Mouse (Mus musculus): ENCODE data around the gene Gfpt2. TPM values are rescaled to one million over a fixed set of nuclear protein-coding genes. Genes with fewer than 3 reads are reported as not detected.

The Gfpt2 gene
- polyA plus RNA-seq, 1 experiment from 2014 or later: 4.6 TPM

- Histone ChIP-seq H3K36me3 (peaks cover 52% of the 10 kb centered on the region), H3K9ac (replicated peaks) (no peak overlapping the region)
- 0 out of 2 replicates have a peak, but pooled peaks have one; percentile 75 for ATAC-seq
Observed at GRCm38 (mm10) chr11:49869762-49870161, 75.8 kb downstream of the Gfpt2 start.

GRCm38 (mm10) chr11:49871914-49872313 lies 77.9 kb downstream of the Gfpt2 start:
- Histone ChIP-seq H3K4me3 (replicated peaks) (no peak overlapping the region), H3K36me3 (peaks cover 55% of the 10 kb centered on the region), H3K9ac (replicated peaks) (no peak overlapping the region), H3K4me1 (replicated peaks) (no peaks in the 10 kb centered on the region), H3K27ac (no peak overlapping the region), H3K27me3 (no peaks in the 10 kb centered on the region), H3K9me3 (no peaks in the 10 kb centered on the region), H3K4me2 (replicated peaks) (no peak overlapping the region)
- ATAC-seq: peak; percentile 62; the same call in 1 of the 2 replicates
- WGBS: 66% methylated on average over 6 of the region's 6 CpGs

More at GRCm38 (mm10) chr11:49869762-49870161, 75.8 kb downstream of the Gfpt2 start:
- Histone ChIP-seq H3K4me3 (replicated peaks) (no peak overlapping the region), H3K4me2 (replicated peaks) (no peak overlapping the region), H3K27ac (no peak overlapping the region), H3K4me1 (replicated peaks) (no peaks in the 10 kb centered on the region), H3K9me3 (no peaks in the 10 kb centered on the region), H3K27me3 (no peaks in the 10 kb centered on the region)

GRCm38 (mm10) chr11:49872779-49873178 lies 78.8 kb downstream of the Gfpt2 start:
- Histone ChIP-seq H3K4me3 (replicated peaks) (no peak overlapping the region), H3K4me1 (replicated peaks) (peaks cover 6% of the 10 kb centered on the region; the same call in 1 of the 2 replicates), H3K27ac (no peak overlapping the region), H3K9ac (replicated peaks) (no peak overlapping the region), H3K36me3 (peaks cover 53% of the 10 kb centered on the region), H3K4me2 (replicated peaks) (no peak overlapping the region), H3K9me3 (no peaks in the 10 kb centered on the region), H3K27me3 (no peaks in the 10 kb centered on the region)
- no peak for ATAC-seq
- 93% methylated on average over 6 of the region's 6 CpGs for WGBS

GRCm38 (mm10) chr11:49876948-49877817 lies 83.2 kb downstream of the Gfpt2 start:
- peak overlapping the region; percentile 44; the same call in 1 of the 2 replicates for H3K27ac ChIP-seq
- no peak overlapping the region for H3K9ac ChIP-seq (replicated peaks)
- ATAC-seq: no peak
- peaks cover 6% of the 10 kb centered on the region; the same call in 1 of the 2 replicates for H3K4me1 ChIP-seq (replicated peaks)
- H3K4me2 ChIP-seq (replicated peaks): no peak overlapping the region
- WGBS: 94% methylated on average over 8 of the region's 8 CpGs
- no peak overlapping the region for H3K4me3 ChIP-seq (replicated peaks)
- peaks cover 66% of the 10 kb centered on the region for H3K36me3 ChIP-seq
- H3K27me3 ChIP-seq: no peaks in the 10 kb centered on the region
- no peaks in the 10 kb centered on the region for H3K9me3 ChIP-seq

- no peak for ATAC-seq
- WGBS: 97% methylated on average over 3 of the region's 3 CpGs
- H3K4me1 ChIP-seq (replicated peaks): peaks cover 6% of the 10 kb centered on the region; the same call in 1 of the 2 replicates
- H3K9ac ChIP-seq (replicated peaks): no peak overlapping the region
- no peak overlapping the region for H3K4me2 ChIP-seq (replicated peaks)
- no peaks in the 10 kb centered on the region for H3K27me3 ChIP-seq
- no peak overlapping the region for H3K27ac ChIP-seq
- peaks cover 67% of the 10 kb centered on the region for H3K36me3 ChIP-seq
- no peak overlapping the region for H3K4me3 ChIP-seq (replicated peaks)
- H3K9me3 ChIP-seq: no peaks in the 10 kb centered on the region
Observed at GRCm38 (mm10) chr11:49879950-49880642, 86.1 kb downstream of the Gfpt2 start.

- Histone ChIP-seq H3K4me1 (replicated peaks) (peaks cover 1% of the 10 kb centered on the region), H3K9me3 (no peaks in the 10 kb centered on the region), H3K27ac (no peak overlapping the region), H3K4me3 (replicated peaks) (no peak overlapping the region), H3K9ac (replicated peaks) (no peak overlapping the region), H3K36me3 (peaks cover 60% of the 10 kb centered on the region), H3K27me3 (no peaks in the 10 kb centered on the region), H3K4me2 (replicated peaks) (no peak overlapping the region)
- WGBS: 95% methylated on average over 3 of the region's 3 CpGs
- ATAC-seq: no peak
Observed at GRCm38 (mm10) chr11:49883394-49883793, 89.4 kb downstream of the Gfpt2 start.

Small RNAs within 50 kb of the gene (microRNA-seq; reads per million reads assigned to microRNA genes)
- gene Gm23813: not detected

Other genes starting within 250 kb of the Gfpt2 start
- gene Olfr1380, start 237.3 kb upstream of the Gfpt2 start, polyA plus RNA-seq (2015; fragmentation: Nextera tagmentation; extraction: Ambion mirVana): not detected in 2 replicates
- 1.2 and 1.8 TPM in 2 replicates for gene Flt4, start 184.9 kb upstream of the Gfpt2 start, polyA plus RNA-seq (2015; fragmentation: Nextera tagmentation; extraction: Ambion mirVana)
- not detected in 2 replicates for gene Scgb3a1, start 130.6 kb upstream of the Gfpt2 start, polyA plus RNA-seq (2015; fragmentation: Nextera tagmentation; extraction: Ambion mirVana)
- gene Cnot6, start 81.5 kb upstream of the Gfpt2 start, polyA plus RNA-seq (2015; fragmentation: Nextera tagmentation; extraction: Ambion mirVana): 65.6 and 65.8 TPM in 2 replicates
- gene Mapk9, start 52.6 kb downstream of the Gfpt2 start, polyA plus RNA-seq (2015; fragmentation: Nextera tagmentation; extraction: Ambion mirVana): 43.5 and 49.1 TPM in 2 replicates
- gene Rasgef1c, start 107.7 kb downstream of the Gfpt2 start, polyA plus RNA-seq (2015; fragmentation: Nextera tagmentation; extraction: Ambion mirVana): 8.2 and 9.5 TPM in 2 replicates
- gene Rnf130, start 231.2 kb downstream of the Gfpt2 start, polyA plus RNA-seq (2015; fragmentation: Nextera tagmentation; extraction: Ambion mirVana): 57.9 and 59.0 TPM in 2 replicates

Measured in midbrain, embryonic 13.5 days (tissue).